Mouse (Mus musculus) MEL (cell line): ENCODE data around the gene Cdiptos.

Experiments used
- BHLHE40 ChIP-seq: IDR thresholded peaks from 2 replicates; pipeline ENCODE4 v1.6.1; 2012; ENCODE audit warnings: low read depth, mild to moderate bottlenecking, inconsistent platforms, low read length, improper control_type of control experiment, borderline replicate concordance
- CTCF ChIP-seq, 3 experiments: IDR thresholded peaks in 2 of 3; conservative IDR thresholded peaks in 1 of 3; 2 replicates each; pipeline ENCODE4 v1.5.1; 2011 to 2012; ENCODE audit warnings: low read length in 3 of 3, low read depth in 2 of 3, mild to moderate bottlenecking in 2 of 3, improper control_type of control experiment in 1 of 3, inconsistent platforms in 1 of 3, mixed read lengths in 1 of 3, moderate library complexity in 1 of 3; ENCODE audit not compliant: control insufficient read depth in 1 of 3, insufficient read depth in 1 of 3, poor library complexity in 1 of 3, severe bottlenecking in 1 of 3
- ELF1 ChIP-seq: IDR thresholded peaks from 2 replicates; pipeline ENCODE4 v1.6.1; 2014; ENCODE audit warnings: low read depth, mild to moderate bottlenecking, inconsistent platforms, low read length, improper control_type of control experiment, moderate library complexity
- EP300 ChIP-seq, 2 experiments: IDR thresholded peaks; 2 replicates each; pipeline ENCODE4 v1.6.1; 2011; ENCODE audit warnings: improper control_type of control experiment in 2 of 2, low read length in 2 of 2, low read depth in 1 of 2, mild to moderate bottlenecking in 1 of 2
- GABPA ChIP-seq: IDR thresholded peaks from 2 replicates; pipeline ENCODE4 v1.6.1; 2012; ENCODE audit warnings: low read depth, mild to moderate bottlenecking, inconsistent platforms, low read length, improper control_type of control experiment, moderate library complexity
- GATA1 ChIP-seq: IDR thresholded peaks from 2 replicates; pipeline ENCODE4 v1.6.1; 2011; ENCODE audit warnings: low read depth, low read length, improper control_type of control experiment
- MAFK ChIP-seq: IDR thresholded peaks from 2 replicates; pipeline ENCODE4 v1.6.1; 2011; ENCODE audit warnings: low read depth, mild to moderate bottlenecking, low read length, improper control_type of control experiment, borderline replicate concordance
- MAX ChIP-seq: IDR thresholded peaks from 2 replicates; pipeline ENCODE4 v1.6.1; 2011; ENCODE audit warnings: low read length, improper control_type of control experiment
- POLR2A ChIP-seq, 2 experiments: IDR thresholded peaks; 2 replicates each; pipeline ENCODE4 v1.6.1; 2011 to 2012; ENCODE audit warnings: low read length in 2 of 2, mild to moderate bottlenecking in 2 of 2, control low read depth in 1 of 2, improper control_type of control experiment in 1 of 2, low read depth in 1 of 2, moderate library complexity in 1 of 2; ENCODE audit not compliant: control insufficient read depth in 1 of 2, insufficient read depth in 1 of 2, poor library complexity in 1 of 2
- POLR2AphosphoS2 ChIP-seq: IDR thresholded peaks from 2 replicates; pipeline ENCODE4 v1.6.1; 2011; ENCODE audit warnings: low read length, improper control_type of control experiment
- RCOR1 ChIP-seq: IDR thresholded peaks from 2 replicates; pipeline ENCODE4 v1.6.1; 2012; ENCODE audit warnings: low read depth, mild to moderate bottlenecking, inconsistent platforms, low read length, improper control_type of control experiment
- TCF12 ChIP-seq: IDR thresholded peaks from 2 replicates; pipeline ENCODE4 v1.6.1; 2014; ENCODE audit warnings: low read depth, mild to moderate bottlenecking, inconsistent platforms, low read length, improper control_type of control experiment, moderate library complexity
- ZC3H11A ChIP-seq: IDR thresholded peaks from 2 replicates; pipeline ENCODE4 v1.6.1; 2012; ENCODE audit warnings: low read depth, mild to moderate bottlenecking, inconsistent platforms, low read length, improper control_type of control experiment

- no peak for TF ChIP-seq EP300 (IDR thresholded peaks at IDR 0.05; ENCODE audit: low read depth in 1 of 2, low read length in 2 of 2)
- TF ChIP-seq ZC3H11A: no peak
- TF ChIP-seq ELF1: no peak
- TF ChIP-seq TCF12: no peak
- no peak for TF ChIP-seq BHLHE40
- TF ChIP-seq POLR2A (IDR thresholded peaks at IDR 0.05; ENCODE audit: control insufficient read depth in 1 of 2, insufficient read depth in 1 of 2, low read depth in 1 of 2, low read length in 2 of 2, poor library complexity in 1 of 2): no peak
- TF ChIP-seq POLR2AphosphoS2: no peak
- TF ChIP-seq CTCF (IDR thresholded peaks at IDR 0.05 in 2 of 3, conservative IDR thresholded peaks at IDR 0.05 in 1 of 3; ENCODE audit: control insufficient read depth in 1 of 3, insufficient read depth in 1 of 3, low read depth in 2 of 3, low read length in 3 of 3, poor library complexity in 1 of 3, severe bottlenecking in 1 of 3): no peak
- no peak for TF ChIP-seq RCOR1
- TF ChIP-seq GABPA: no peak
- no peak for TF ChIP-seq MAX
- TF ChIP-seq GATA1: no peak
- no peak for TF ChIP-seq MAFK
Observed at GRCm38 (mm10) chr7:127020031-127020430, 44.1 kb upstream of the Cdiptos start.
